Mouse (Mus musculus) spleen, adult 2 months (tissue): ENCODE data around the gene Lnx2.

Experiments used
- CTCF ChIP-seq: fragments of 200-500 bp; IDR thresholded peaks from 2 replicates; pipeline ENCODE4 v1.5.1; 2011; ENCODE audit warnings: mild to moderate bottlenecking, inconsistent platforms; ENCODE audit not compliant: insufficient read depth, insufficient read length, insufficient replicate concordance; ENCODE audit errors: extremely low read depth
- POLR2A ChIP-seq: fragments of 200-500 bp; IDR thresholded peaks from 2 replicates; pipeline ENCODE4 v1.6.1; 2011; ENCODE audit warnings: low read depth, low read length, inconsistent platforms

DNA sequence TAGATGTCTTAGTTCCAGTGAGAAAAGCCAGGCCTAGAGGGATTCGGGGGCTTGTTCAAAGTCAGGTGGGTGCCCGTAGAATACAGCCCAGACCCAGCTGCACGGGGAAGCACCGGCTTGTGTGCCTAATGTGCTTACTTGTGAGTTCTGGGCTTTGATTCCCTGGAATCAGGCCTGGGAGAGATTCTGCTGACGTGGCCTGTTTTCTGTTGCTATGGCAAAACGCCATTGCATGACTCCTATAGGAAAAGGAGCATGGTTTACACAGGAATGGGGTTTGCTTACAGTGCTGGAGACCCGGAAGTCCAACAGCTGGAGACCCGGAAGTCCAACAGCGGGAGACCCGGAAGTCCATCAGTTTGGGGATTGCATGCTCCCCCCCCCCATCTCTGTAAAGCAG, 88.8 kb downstream of the Lnx2 start:
- no peak for TF ChIP-seq CTCF
- no peak for TF ChIP-seq POLR2A
